Mouse (Mus musculus) B cell, adult 2 months (primary cell): Measurements from ENCODE around the gene Gm10447.

ENCODE experiments used
- DNase-seq, 2 experiments: peaks; one replicate each; pipeline ENCODE4 v3.0.0; 2022

Gm10447 gene

GRCm38 (mm10) chr11:53478383-53479170 is 21.7 kb upstream of the Gm10447 start:
- no peak for DNase-seq

DNA sequence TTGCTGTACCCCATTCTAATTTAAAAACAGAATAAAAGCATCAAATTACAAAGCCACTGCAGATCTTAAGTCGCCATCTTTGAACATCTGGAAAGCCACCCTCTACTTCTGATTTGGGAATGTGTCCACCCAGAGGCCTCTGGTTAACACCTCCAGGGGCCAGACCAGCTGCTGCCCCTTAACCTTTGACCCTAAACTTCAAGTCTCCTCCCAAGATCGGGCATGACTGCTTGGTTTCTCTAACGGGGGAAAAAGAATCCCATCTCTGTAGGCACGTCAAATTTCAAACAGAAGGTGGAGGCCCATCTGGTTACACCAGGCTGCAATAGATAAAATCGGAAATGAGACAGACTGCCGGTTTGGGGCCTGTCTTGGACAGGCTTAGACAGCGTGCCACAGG is 20.9 kb upstream of the Gm10447 start:
- DNase-seq = no peak

GRCm38 (mm10) chr11:53475620-53476019 is 18.7 kb upstream of the Gm10447 start:
- DNase-seq = no peak

- no peak for DNase-seq
Measured at GRCm38 (mm10) chr11:53472709-53473108, 15.8 kb upstream of the Gm10447 start.

- DNase-seq = peak; percentile 86
Measured at GRCm38 (mm10) chr11:53469968-53470695, 13.2 kb upstream of the Gm10447 start, which contains the start of gene Gm9837. Gene Gm9837 (minus strand): TSS chr11:53470479.

- no peak for DNase-seq
Measured at GRCm38 (mm10) chr11:53469294-53469967, 12.5 kb upstream of the Gm10447 start.

DNA sequence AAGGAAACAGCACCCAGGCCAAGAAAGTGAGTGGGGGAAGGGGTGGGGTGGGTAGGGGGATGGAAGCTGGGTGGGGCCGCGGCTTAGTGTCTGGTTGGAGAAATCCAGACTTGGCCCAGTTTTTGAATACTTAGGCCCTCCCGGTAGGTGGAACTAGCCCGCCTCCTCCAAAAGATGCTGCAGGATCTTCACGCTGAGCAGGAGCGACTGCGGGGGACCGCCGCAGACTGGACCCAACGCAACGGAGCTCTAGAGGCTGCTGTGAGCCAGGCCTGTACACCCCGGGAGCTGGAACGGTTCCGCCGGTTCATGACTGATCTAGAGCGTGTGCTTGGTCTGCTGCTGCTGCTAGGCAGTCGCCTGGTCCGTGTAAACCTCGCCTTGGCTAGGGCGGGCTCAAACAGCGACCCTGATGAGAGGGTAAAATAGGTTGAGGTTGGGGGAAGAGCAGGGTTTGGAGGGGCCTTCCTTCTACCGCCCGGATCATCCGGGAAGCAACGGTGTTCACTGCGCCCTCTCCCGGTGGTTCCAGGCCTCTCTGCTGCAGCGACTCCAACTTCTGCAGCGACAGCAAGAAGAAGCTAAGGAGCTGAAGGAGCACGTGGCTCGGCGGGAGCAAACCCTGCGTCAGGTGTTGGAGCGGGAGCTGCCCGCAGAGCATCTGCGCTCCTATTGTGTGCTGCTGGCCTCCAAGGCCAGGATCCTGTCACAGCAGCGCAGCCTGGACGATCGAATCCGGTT is 9.5 kb upstream of the Gm10447 start:
- peak; percentile 33 to 36 for DNase-seq

DNA sequence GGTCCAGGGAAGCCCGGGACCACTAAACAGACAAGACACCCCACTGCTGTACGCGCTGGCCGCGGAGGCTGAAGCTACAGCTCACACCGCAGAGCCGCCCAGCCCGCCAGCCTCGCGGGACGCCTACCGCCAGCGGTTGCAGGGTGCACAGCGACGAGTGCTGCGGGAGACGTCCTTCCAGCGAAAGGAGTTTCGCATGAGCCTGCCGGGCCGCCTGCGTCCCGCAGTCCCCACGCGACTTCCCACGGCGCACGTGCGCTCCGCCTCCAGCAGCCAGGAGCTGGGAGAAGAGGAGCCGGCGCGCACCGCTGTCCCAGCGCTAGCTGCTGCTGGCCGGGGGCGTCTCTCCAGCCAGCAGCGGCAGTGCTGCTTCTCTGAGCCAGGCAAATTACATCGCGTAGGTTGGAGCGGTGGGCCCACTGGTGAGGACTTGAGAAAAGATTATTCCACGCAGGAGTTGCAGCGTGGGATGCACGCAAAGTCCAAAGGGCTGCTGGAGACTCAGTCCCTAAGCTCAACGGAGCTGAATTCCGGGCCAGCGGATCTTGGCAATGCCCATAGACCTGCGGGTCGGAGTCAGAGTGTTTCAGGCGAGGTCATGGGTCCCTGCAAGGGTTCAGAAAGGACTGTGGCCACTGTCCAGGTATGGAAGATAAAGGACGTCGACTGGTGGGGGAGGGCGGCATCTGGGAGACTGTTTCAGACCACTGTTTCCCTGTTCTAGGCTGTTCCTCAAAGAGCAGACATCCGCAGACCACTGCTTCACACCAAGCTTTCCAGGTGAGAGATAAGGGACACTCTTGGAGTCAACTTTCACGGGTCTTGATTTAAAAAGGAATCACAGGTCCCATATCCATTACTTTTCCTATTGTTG is 6.9 kb upstream of the Gm10447 start:
- DNase-seq = no peak

GRCm38 (mm10) chr11:53461727-53462126 is 4.8 kb upstream of the Gm10447 start:
- no peak for DNase-seq

GRCm38 (mm10) chr11:53460192-53460591 is 3.3 kb upstream of the Gm10447 start:
- no peak for DNase-seq

- no peak for DNase-seq
Measured at GRCm38 (mm10) chr11:53458996-53459395, 2.1 kb upstream of the Gm10447 start.

DNA sequence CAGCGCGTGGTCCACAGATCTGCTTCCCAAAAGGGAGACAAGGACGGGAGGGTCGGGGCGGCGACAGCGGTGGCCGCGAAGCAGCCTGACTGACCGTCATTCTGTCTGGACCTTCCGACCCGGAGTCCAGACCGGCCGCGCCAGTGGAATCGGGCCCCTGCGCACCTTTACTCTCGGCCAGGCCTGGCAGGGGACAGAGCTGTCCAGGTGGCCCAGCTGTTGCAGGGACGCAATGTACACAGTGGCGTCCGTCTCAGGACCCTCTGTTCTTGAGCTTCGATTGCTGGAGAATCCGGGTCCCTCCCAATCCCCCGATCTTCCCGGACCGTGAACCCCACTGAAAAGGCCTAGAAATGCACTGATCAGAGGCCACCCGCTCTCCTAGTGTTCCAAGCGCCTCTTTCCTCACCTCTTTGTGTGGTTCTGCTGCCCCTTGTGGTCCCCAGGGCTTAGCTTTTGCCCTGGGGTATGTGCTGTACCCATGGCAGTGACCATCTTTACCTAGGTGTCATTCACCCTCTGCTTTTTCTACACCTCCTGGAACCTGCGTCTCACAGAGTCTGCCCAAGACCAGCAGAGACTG is 553 bp upstream of the Gm10447 start:
- peak in 1 of 2 experiments; percentile 13 for DNase-seq

GRCm38 (mm10) chr11:53453031-53453430 is 3.9 kb downstream of the Gm10447 start:
- no peak for DNase-seq

DNA sequence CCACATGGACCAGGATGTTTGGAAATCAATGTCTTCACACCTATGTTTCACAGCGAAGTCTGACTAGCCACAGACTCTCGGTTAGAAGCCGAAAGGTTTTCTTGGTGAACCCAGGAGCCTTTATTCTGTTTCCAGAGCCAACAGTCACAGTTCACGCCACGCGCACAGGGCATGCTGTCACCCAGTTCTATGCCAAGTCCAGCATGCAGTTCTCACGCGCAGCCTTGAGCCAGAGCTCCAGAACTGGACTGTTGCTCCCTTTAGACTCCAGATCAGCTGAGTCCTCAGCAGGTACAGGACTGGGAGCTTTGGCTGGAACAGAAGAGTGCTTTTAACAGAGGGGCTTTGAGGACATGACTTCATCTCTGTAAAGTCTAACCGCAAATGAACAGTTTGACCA is 4.5 kb downstream of the Gm10447 start:
- DNase-seq = no peak

DNA sequence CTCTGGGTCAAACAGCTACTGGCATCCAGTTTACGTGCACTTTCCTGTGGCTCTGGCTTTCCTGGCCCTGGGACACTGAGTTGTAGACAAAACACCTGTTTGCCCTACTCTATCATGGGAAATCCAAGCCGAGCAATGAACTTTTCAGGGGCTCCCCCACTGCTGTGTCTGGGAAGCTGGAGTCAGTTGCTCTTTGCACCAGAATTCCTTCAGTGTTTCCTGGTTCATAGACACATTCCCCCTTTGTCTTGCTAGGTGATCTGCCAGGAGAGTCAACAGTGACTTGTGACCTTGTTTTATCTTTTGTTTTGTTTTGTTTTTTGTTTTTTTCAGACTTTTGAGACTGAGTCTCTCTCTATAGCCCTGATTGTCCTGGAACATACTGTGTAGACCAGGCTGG is 5.5 kb downstream of the Gm10447 start:
- no peak for DNase-seq

GRCm38 (mm10) chr11:53450070-53450705 is 6.7 kb downstream of the Gm10447 start:
- DNase-seq = no peak

DNA sequence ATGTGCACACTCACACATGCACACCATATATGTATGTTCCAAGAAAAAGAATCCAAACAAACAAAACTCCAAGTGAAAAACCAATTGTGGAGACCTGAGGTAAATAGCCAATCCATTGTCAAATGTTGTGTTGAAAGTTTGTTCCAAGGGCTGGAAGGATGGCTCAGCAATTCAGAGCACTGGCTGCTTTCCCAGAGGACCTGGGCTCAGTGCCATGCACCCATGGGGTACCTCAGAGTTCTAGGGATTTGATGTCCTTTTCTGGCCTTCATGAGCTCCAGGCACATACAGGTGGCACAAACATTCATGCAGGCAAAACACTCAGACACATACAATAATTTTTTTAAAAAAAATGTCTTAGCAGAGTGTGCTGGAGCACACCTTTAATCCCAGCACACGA is 8.4 kb downstream of the Gm10447 start:
- no peak for DNase-seq

- no peak for DNase-seq
Measured at GRCm38 (mm10) chr11:53447996-53448395, 8.9 kb downstream of the Gm10447 start.

GRCm38 (mm10) chr11:53446183-53446582 is 10.7 kb downstream of the Gm10447 start:
- DNase-seq = no peak

DNA sequence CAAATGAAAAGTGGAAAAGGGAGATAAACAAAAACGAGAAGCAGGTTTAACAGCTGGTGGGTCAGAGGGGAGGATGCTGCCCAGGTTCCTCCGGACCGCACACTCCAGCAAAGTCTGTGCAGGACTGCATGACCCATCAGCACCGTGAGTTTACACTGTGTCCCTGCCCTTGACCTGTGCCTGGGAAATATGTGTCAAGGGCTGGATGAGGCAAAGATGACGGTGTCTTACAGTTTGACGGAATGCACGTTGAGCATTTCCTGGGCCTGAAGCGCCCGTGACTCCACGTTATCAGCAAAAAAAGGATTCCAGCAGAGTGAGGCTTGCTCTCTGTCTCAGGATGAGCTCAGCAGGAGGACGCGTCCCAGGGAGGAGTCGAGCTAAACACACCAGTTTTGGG is 11.3 kb downstream of the Gm10447 start:
- DNase-seq = no peak

DNA sequence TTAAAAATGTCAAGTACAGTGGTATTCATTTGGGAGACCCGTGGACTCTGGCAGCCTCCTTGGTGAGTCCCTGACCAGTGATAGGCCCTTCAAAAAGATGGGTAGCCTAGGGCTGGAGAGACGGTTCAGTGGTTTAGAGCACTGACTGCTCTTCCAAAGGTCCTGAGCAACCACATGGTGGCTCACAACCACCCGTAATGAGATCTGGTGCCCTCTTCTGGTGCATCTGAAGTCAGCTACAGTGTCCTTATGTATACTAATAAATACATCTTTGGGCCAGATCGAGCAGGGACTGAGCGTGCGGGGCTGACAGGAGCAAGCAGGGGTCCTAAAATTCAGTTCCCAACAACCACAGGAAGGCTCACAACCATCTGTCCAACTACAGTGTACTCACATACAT is 13.0 kb downstream of the Gm10447 start:
- DNase-seq = peak; percentile 42 to 54
